Mouse (Mus musculus): ENCODE data around the gene Phlda1. TPM values are rescaled to one million over a fixed set of nuclear protein-coding genes. Genes with fewer than 3 reads are reported as not detected.

Gene Phlda1
- total and polyA plus RNA-seq, 3 experiments: 2.6 to 43.1 (median 17.4) TPM

DNA sequence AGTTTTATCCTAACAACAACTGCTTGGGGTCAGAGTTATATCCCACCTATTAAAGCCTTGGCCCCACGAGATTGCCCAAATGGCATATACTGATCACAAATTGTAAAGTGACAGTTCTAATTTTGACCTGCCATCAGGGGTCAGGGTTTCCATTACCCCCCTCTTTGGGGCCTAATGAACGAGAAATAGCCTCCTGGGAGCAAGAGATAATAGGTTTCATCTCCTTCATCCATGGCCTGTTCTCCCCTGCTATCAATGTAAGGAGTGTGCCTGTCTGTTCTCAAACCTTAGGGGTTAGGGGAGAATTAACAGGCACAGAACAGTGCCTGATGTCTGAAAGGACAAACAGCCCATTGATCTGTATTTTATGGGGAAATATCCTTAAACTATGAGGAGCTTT, 40.7 kb upstream of the Phlda1 start:
- TF ChIP-seq POLR2AphosphoS5 (IDR thresholded peaks at IDR 0.05; ENCODE audit: insufficient replicate concordance, low read depth, low read length) (no peak), GATA1 (IDR thresholded peaks at IDR 0.05; ENCODE audit: borderline replicate concordance, low read length) (no peak), TAL1 (conservative IDR thresholded peaks at IDR 0.05; ENCODE audit: low read depth, low read length) (no peak), GATA2 (IDR thresholded peaks at IDR 0.05; ENCODE audit: borderline replicate concordance, low read depth, low read length) (no peak), CTCF (IDR thresholded peaks at IDR 0.05; ENCODE audit: low read depth, low read length) (no peak)
- Histone ChIP-seq H3K9me3 (replicated peaks) (no peaks in the 10 kb centered on the region), H3K4me1 (ENCODE audit: insufficient read depth, low read depth, low read length) (no peaks in the 10 kb centered on the region), H3K36me3 (replicated peaks) (no peaks in the 10 kb centered on the region), H3K27me3 (ENCODE audit: insufficient read depth, low read length) (peaks cover 9% of the 10 kb centered on the region), H3K4me3 (ENCODE audit: low read depth, low read length) (no peak overlapping the region)
- DNase-seq (ENCODE audit: low spot score) (no peak), ATAC-seq (ENCODE audit: extremely low read depth, insufficient number of reproducible peaks, low FRiP score, poor library complexity, severe bottlenecking) (no peak)

DNA sequence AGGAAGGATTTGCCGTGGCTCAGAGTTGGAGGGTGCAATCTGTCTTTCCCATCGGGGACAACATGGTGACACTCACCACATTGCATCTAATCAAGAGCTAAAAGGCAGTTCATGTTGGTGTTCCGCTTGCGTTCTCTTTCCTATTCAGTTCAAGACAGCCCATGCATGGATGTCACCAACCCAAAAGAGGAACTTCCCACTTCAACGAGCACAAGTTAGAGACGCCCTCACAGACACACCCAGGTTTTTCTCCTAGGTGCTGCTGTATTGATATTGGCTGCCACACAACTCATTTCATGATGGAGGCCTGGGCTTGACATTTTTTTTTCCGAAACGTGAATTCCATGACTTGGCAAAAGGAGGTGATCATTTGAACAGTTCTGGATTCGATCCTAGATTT, 34.9 kb upstream of the Phlda1 start:
- Histone ChIP-seq H3K4me3 (ENCODE audit: low read depth, low read length) (no peak overlapping the region), H3K4me1 (ENCODE audit: insufficient read depth, low read depth, low read length) (peaks cover 37% of the 10 kb centered on the region), H3K9me3 (replicated peaks) (no peaks in the 10 kb centered on the region), H3K36me3 (replicated peaks) (peaks cover 9% of the 10 kb centered on the region), H3K27me3 (ENCODE audit: insufficient read depth, low read length) (no peaks in the 10 kb centered on the region)
- ATAC-seq (ENCODE audit: extremely low read depth, insufficient number of reproducible peaks, low FRiP score, poor library complexity, severe bottlenecking) (no peak), DNase-seq (ENCODE audit: low spot score) (peak; percentile 21)
- TF ChIP-seq CTCF (IDR thresholded peaks at IDR 0.05; ENCODE audit: low read depth, low read length): no peak
- no peak for TF ChIP-seq TAL1 (conservative IDR thresholded peaks at IDR 0.05; ENCODE audit: low read depth, low read length)
- TF ChIP-seq GATA2 (IDR thresholded peaks at IDR 0.05; ENCODE audit: borderline replicate concordance, low read depth, low read length): no peak
- TF ChIP-seq GATA1 (IDR thresholded peaks at IDR 0.05; ENCODE audit: borderline replicate concordance, low read length): no peak
- no peak for TF ChIP-seq POLR2AphosphoS5 (IDR thresholded peaks at IDR 0.05; ENCODE audit: insufficient replicate concordance, low read depth, low read length)

DNA sequence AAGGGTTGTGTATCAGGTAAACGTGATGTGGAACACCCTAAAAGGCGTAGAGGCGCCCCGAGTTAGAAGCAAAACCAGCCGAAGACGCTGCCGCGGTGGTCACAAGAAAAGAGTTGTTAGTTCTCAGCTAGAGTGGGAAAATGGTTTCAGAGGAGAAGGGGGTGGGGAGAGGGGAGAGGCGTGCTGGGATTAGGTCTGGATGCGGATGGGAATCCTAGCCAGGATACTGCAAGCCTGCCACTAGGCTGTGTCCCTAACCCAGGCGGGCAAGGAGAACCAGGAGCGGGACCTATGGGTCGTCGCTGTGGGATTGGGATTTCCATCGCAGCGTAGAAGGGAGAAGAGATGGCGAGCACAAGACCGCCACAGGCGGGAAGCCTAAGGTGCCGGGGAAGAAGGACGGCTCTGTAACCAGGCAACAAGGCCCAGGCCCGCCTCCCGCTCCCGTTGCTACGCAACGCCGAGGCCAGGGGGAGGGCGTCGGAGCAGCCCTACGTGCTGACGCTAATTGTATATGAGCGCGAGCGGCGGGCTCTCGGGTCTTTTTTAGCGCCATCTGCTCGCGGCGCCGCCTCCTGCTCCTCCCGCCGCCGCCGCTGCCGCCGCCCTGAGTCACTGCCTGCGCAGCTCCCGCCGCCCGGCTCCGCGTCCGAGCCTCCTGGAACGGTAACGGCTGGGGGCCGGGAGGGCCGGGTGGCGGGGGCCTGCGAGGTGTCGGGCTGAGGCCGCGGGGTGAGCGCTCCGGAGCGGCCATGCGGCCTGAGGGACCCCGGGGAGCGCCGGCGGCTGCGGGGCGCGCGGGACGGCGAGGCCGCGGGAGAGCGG, 33.2 kb upstream of the Phlda1 start, which contains the start of gene Nap1l1:
Nap1l1 (plus strand) TSS at position 538 of the 825 bp plus-strand sequence.
- Histone ChIP-seq H3K9me3 (replicated peaks) (no peaks in the 10 kb centered on the region), H3K36me3 (replicated peaks) (peaks cover 18% of the 10 kb centered on the region), H3K27me3 (ENCODE audit: insufficient read depth, low read length) (no peaks in the 10 kb centered on the region), H3K4me1 (ENCODE audit: insufficient read depth, low read depth, low read length) (peaks cover 54% of the 10 kb centered on the region), H3K4me3 (ENCODE audit: low read depth, low read length) (peak within 1 kb of the TSS; percentile 94)
- DNase-seq (ENCODE audit: low spot score): peak; percentile 90
- peak; percentile 97 for ATAC-seq (ENCODE audit: extremely low read depth, insufficient number of reproducible peaks, low FRiP score, poor library complexity, severe bottlenecking)
- TF ChIP-seq GATA1 (IDR thresholded peaks at IDR 0.05; ENCODE audit: borderline replicate concordance, low read length) (no peak), TAL1 (conservative IDR thresholded peaks at IDR 0.05; ENCODE audit: low read depth, low read length) (no peak), POLR2AphosphoS5 (IDR thresholded peaks at IDR 0.05; ENCODE audit: insufficient replicate concordance, low read depth, low read length) (no peak), GATA2 (IDR thresholded peaks at IDR 0.05; ENCODE audit: borderline replicate concordance, low read depth, low read length) (no peak), CTCF (IDR thresholded peaks at IDR 0.05; ENCODE audit: low read depth, low read length) (no peak)

DNA sequence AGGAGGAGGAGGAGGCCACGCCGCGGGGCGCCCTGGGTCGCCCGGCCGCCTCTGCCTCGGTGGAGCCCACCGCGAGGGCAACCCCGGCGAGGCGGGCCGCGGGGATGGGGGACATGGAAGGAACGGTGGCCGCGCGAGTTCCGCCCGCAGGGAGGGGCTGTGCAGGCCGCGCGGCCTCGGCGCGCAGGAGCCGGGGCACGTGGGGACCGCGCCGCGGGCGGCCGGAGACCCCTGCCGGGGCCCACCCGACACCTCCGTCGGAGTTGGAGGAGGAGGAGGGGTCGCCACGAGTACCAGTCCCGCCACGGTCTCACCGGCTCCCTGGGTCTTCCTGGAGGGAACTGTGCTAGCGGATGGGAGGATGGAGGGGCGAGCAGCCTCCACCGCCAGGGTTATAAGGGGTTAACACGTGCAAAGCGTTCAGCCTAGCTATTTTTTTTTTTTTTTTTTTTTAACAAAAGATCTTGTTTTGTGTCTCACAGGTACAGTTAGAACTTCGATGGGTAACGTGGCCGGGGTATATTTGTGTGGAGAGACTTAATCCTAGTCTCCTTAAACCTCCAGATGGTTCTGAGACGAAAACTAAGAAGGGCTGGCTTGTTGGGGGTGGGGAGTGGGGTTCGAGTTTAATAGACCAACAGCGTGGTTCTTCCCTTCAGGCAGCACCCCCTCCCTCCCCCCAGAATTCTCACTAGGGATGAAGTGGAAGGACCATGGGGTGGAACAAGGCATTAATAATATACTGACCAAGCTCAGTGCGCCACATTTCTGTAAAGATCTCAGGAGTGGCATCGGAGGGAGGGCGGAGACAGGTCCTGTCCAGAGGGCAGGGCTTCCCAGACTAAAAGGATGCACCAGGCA, 32.3 kb upstream of the Phlda1 start:
- TF ChIP-seq CTCF (IDR thresholded peaks at IDR 0.05; ENCODE audit: low read depth, low read length) (no peak), GATA2 (IDR thresholded peaks at IDR 0.05; ENCODE audit: borderline replicate concordance, low read depth, low read length) (no peak), GATA1 (IDR thresholded peaks at IDR 0.05; ENCODE audit: borderline replicate concordance, low read length) (no peak), TAL1 (conservative IDR thresholded peaks at IDR 0.05; ENCODE audit: low read depth, low read length) (no peak), POLR2AphosphoS5 (IDR thresholded peaks at IDR 0.05; ENCODE audit: insufficient replicate concordance, low read depth, low read length) (no peak)
- Histone ChIP-seq H3K4me3 (ENCODE audit: low read depth, low read length) (peak overlapping the region; percentile 94), H3K27me3 (ENCODE audit: insufficient read depth, low read length) (no peaks in the 10 kb centered on the region), H3K4me1 (ENCODE audit: insufficient read depth, low read depth, low read length) (peaks cover 59% of the 10 kb centered on the region), H3K9me3 (replicated peaks) (no peaks in the 10 kb centered on the region), H3K36me3 (replicated peaks) (peaks cover 22% of the 10 kb centered on the region)
- DNase-seq (ENCODE audit: low spot score) (peak; percentile 61), ATAC-seq (ENCODE audit: extremely low read depth, insufficient number of reproducible peaks, low FRiP score, poor library complexity, severe bottlenecking) (0 out of 2 replicates have a peak, but pooled peaks have one; percentile 10)

DNA sequence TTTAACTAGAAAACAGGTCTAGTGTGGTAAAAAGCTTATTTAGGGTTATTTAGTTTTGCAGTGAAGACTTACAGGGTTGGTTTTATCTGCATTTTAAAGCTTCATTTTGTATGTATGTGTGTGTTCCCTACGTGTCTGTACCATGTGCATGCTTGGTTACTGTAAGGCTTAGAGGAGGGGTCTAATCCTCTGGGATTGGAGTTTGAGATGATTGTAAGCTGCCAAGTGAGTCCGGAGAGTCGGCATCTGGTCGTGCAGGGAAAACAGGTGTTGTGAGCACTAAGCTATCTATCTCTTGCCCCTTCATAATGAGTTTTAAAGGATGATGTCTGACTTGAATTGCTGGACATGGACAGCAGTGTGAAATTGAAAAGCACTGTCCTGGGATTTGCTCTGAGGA, 29.8 kb upstream of the Phlda1 start:
- no peak for TF ChIP-seq CTCF (IDR thresholded peaks at IDR 0.05; ENCODE audit: low read depth, low read length)
- TF ChIP-seq TAL1 (conservative IDR thresholded peaks at IDR 0.05; ENCODE audit: low read depth, low read length): no peak
- no peak for TF ChIP-seq GATA2 (IDR thresholded peaks at IDR 0.05; ENCODE audit: borderline replicate concordance, low read depth, low read length)
- TF ChIP-seq GATA1 (IDR thresholded peaks at IDR 0.05; ENCODE audit: borderline replicate concordance, low read length): no peak
- no peak for TF ChIP-seq POLR2AphosphoS5 (IDR thresholded peaks at IDR 0.05; ENCODE audit: insufficient replicate concordance, low read depth, low read length)
- Histone ChIP-seq H3K4me1 (ENCODE audit: insufficient read depth, low read depth, low read length) (peaks cover 71% of the 10 kb centered on the region), H3K36me3 (replicated peaks) (peaks cover 40% of the 10 kb centered on the region), H3K9me3 (replicated peaks) (no peaks in the 10 kb centered on the region), H3K27me3 (ENCODE audit: insufficient read depth, low read length) (no peaks in the 10 kb centered on the region), H3K4me3 (ENCODE audit: low read depth, low read length) (no peak overlapping the region; the same call in 1 of the 2 replicates)
- DNase-seq (ENCODE audit: low spot score) (no peak), ATAC-seq (ENCODE audit: extremely low read depth, insufficient number of reproducible peaks, low FRiP score, poor library complexity, severe bottlenecking) (no peak)

All from G1E (cell line).